Mouse (Mus musculus) lung, postnatal 0 days (tissue): ENCODE data around the gene Grrp1.

Source experiments
- CTCF ChIP-seq: IDR thresholded peaks from 2 replicates; pipeline ENCODE4 v1.5.1; 2016; ENCODE audit warnings: antibody characterized with exemption, mild to moderate bottlenecking
- EP300 ChIP-seq: IDR thresholded peaks from 2 replicates; pipeline ENCODE4 v1.6.1; 2016; ENCODE audit warnings: antibody characterized with exemption, mild to moderate bottlenecking, control low read depth

DNA sequence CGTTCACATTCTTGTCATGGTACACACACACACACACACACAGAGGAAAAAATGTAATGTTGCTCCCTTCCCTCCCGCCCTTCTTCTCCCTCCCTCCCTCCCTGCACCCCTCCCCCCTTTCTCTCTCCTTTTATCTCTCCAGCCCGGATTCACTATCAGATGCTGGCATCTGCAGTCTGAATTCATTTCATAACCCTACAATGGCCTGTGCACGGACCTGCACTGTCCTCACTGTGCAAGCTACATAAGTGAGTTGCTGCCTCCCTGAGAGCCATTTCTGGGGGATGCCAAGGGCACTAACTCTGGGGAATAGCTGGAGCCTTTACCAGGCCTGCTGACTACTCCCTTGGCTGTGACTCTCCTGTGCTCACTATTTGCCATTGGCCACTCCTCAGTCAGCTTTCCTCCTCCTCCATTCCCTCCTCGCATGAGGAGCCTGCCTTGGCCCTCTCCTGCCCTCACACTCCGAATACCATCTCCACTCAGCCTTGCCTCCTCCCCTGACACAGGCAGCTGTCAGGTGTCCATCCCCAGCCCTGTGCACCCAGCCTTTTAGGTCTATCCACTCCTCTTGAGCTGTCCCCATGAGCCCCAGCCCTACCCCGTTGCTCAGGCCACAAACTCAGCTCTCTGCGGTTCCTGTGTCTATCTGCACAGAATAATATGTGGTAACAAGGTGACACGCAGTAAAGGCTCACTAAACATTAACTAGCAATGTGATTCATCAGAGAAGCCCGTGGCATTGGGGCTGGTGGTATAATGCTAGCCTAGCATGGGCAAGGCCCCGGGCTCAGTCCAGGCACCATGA lies 30.9 kb downstream of the Grrp1 start:
- TF ChIP-seq CTCF (no peak), EP300 (no peak)
